Mouse (Mus musculus) ES-E14 (cell line): ENCODE data around the gene Tbxa2r.

Experiments
- CHD2 ChIP-seq: IDR thresholded peaks from 2 replicates; pipeline ENCODE4 v1.6.1; 2014; ENCODE audit warnings: mild to moderate bottlenecking, low read depth, low read length, inconsistent platforms
- HCFC1 ChIP-seq: IDR thresholded peaks from 2 replicates; pipeline ENCODE4 v1.6.1; 2012; ENCODE audit warnings: low read length, inconsistent platforms, borderline replicate concordance; ENCODE audit not compliant: insufficient read depth
- MAFK ChIP-seq: IDR thresholded peaks from 2 replicates; pipeline ENCODE4 v1.6.1; 2014; ENCODE audit warnings: mild to moderate bottlenecking, low read depth, low read length, inconsistent platforms; ENCODE audit not compliant: insufficient read depth
- ZC3H11A ChIP-seq: IDR thresholded peaks from 2 replicates; pipeline ENCODE4 v1.6.1; 2012; ENCODE audit warnings: low read depth, mild to moderate bottlenecking, inconsistent platforms, low read length, borderline replicate concordance
- ZNF384 ChIP-seq: IDR thresholded peaks from 2 replicates; pipeline ENCODE4 v1.6.1; 2012; ENCODE audit warnings: low read depth, low read length, inconsistent platforms

DNA sequence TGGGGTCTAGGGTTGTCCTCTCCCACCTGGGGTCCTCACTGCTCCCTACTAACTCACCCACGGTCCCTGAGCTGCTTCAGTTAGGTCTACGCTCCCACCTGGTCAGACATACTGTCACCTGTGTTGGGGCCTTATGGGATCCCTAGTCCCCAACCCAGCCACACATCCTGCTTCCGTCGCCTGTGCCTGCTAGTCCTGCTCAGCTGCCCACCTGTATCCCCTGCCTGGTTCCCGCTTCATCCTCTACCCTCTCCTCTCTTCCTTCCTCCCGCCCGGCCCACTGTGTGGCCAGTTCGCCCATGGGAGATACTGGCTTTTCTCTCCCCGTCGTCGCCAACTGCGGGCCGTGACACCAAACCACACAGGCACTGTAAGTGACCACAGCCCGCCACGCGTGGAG, 12.9 kb upstream of the Tbxa2r start:
- TF ChIP-seq CHD2 (no peak), ZC3H11A (no peak), ZNF384 (no peak), MAFK (no peak), HCFC1 (no peak)
